Mouse (Mus musculus): ENCODE measurements around the gene Gm9.

DNA sequence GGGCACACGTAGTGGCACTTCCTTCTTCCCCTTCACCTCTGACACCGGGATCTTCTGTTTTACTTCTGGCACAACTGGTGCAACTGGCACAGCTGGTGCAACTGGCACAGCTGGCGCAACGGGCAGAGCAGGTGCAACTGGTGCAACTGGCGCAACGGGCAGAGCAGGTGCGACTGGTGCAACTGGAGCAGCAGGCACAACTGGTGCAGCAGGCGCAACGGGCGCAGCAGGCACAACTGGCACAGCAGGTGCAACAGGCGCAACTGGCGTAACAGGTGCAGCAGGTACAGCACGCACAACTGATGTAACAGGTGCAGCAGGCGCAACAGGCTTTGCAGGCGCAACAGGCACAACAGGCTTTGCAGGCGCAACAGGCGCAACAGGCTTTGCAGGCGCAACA, 47.7 kb downstream of the Gm9 start:
- TF ChIP-seq CTCF (IDR thresholded peaks at IDR 0.05; ENCODE audit: extremely low read depth, insufficient read depth, low read length) = no peak
- no peak for TF ChIP-seq POLR2A (IDR thresholded peaks at IDR 0.05; ENCODE audit: extremely low read depth, insufficient read depth, low read length)
